Mouse (Mus musculus) forebrain, embryonic 11.5 days (tissue): ENCODE data around the gene Tmem217. TPM values are rescaled to one million over a fixed set of nuclear protein-coding genes. Genes with fewer than 3 reads are reported as not detected.

ENCODE experiments used
- ATAC-seq: fragments of 200-750 bp; cut with Nextera tagmentation; replicated peaks from 2 replicates; pipeline ENCODE4 v1.8.0; 2017; ENCODE audit warnings: moderate TSS enrichment; ENCODE audit not compliant: low FRiP score
- DNase-seq: peaks from one replicate; pipeline ENCODE4 v3.0.0-alpha.2; 2017; ENCODE audit warnings: low spot score
- H3K27ac ChIP-seq: fragments of 300-500 bp; sonication (generic); 2 replicates; pipeline ENCODE4 v1.5.1; 2014; ENCODE audit warnings: low read depth, low read length
- H3K27me3 ChIP-seq: fragments of 300-500 bp; sonication (generic); 2 replicates; pipeline ENCODE4 v1.6.1; 2014; ENCODE audit warnings: mild to moderate bottlenecking, low read length, mixed read lengths; ENCODE audit not compliant: control insufficient read depth, insufficient read depth
- H3K36me3 ChIP-seq: fragments of 300-500 bp; sonication (generic); 2 replicates; pipeline ENCODE4 v1.6.1; 2014; ENCODE audit warnings: mild to moderate bottlenecking, low read length, moderate library complexity, mixed read lengths; ENCODE audit not compliant: control insufficient read depth, insufficient read depth
- H3K4me1 ChIP-seq: fragments of 300-500 bp; sonication (generic); replicated peaks from 2 replicates; pipeline ENCODE4 v1.6.1; 2014; ENCODE audit warnings: low read length, mixed read lengths; ENCODE audit not compliant: control insufficient read depth, insufficient read depth
- H3K4me2 ChIP-seq: fragments of 300-500 bp; sonication (generic); 2 replicates; pipeline ENCODE4 v1.6.1; 2014; ENCODE audit warnings: low read depth, mild to moderate bottlenecking, low read length, moderate library complexity, mixed read lengths; ENCODE audit not compliant: severe bottlenecking
- H3K4me3 ChIP-seq: fragments of 300-500 bp; sonication (generic); 2 replicates; pipeline ENCODE4 v1.5.1; 2014; ENCODE audit warnings: low read depth, low read length
- H3K9ac ChIP-seq: fragments of 300-500 bp; sonication (generic); 2 replicates; pipeline ENCODE4 v1.6.1; 2014; ENCODE audit warnings: low read length
- H3K9me3 ChIP-seq: fragments of 300-500 bp; sonication (generic); 2 replicates; pipeline ENCODE4 v1.6.1; 2016; ENCODE audit warnings: low read length, mixed read lengths; ENCODE audit not compliant: control insufficient read depth
- WGBS: fragments of 180-500 bp; shearing (Covaris S2); extraction: QIAGEN DNeasy Blood & Tissue Kit; methylation state at CpG from one replicate; pipeline ENCODE4 v1.1.7; 2014; 5-methylcytosine and 5-hydroxymethylcytosine counted together
- microRNA-seq: library from miRNA; unstranded; fragments of <30 nt; microRNA quantifications from one replicate; pipeline ENCODE4, GENCODE M21; 2016; ENCODE audit not compliant: insufficient number of aligned reads
- polyA plus RNA-seq: library from polyadenylated mRNA; unstranded; fragments of >200 nt; fragmentation: Nextera tagmentation; extraction: Ambion mirVana; gene quantifications from 2 replicates; pipeline ENCODE4 v1.2.1, GENCODE M21; 2014

Tmem217 gene
- polyA plus RNA-seq, 1 experiment from 2014 or later: 0.71 TPM

DNA sequence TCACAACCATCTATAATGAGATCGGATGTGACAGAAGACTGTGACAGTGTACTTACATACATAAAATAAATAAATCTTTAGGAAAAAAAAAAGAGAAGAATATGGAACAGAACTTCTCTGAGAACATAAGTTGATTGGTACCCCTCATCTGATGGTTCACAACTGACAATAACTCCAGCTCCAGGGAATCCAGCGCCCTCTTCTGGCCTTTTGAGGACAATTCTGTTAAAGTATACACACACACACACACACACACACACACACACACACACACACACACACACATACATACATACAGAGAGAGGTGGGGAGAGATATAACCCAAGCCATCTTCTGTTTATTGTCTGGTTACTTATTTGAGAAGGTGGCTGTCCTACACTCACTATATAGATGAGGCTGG, 67.8 kb downstream of the Tmem217 start:
- H3K4me2 ChIP-seq: no peak overlapping the region
- 92% methylated on average over 2 of the region's 2 CpGs for WGBS
- H3K27ac ChIP-seq: no peak overlapping the region
- H3K9me3 ChIP-seq: no peaks in the 10 kb centered on the region
- ATAC-seq (no peak), DNase-seq (no peak)
- peaks cover 5% of the 10 kb centered on the region; the same call in 1 of the 2 replicates for H3K4me1 ChIP-seq
- H3K9ac ChIP-seq: no peak overlapping the region
- H3K4me3 ChIP-seq: no peak overlapping the region
- no peaks in the 10 kb centered on the region for H3K36me3 ChIP-seq
- no peaks in the 10 kb centered on the region; the same call in 1 of the 2 replicates for H3K27me3 ChIP-seq

DNA sequence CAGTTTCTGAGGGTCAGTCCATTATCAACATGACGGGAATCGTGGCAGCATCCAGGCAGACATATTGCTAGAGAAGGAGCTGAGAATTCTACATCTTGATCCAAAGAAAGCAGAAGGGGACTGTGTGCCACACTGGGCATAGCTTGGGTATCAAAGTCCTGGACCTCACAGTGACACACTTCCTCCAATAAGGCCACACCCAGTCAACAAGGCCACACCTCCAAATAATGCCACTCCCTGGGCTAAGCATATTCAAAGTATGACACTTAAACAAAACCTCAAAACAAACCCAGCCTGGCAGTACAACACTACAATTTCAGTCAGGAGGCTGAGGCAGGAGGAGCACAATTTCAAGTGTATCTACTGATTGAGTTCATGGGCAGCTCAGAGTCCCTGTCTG, 68.9 kb downstream of the Tmem217 start:
- DNase-seq (no peak), ATAC-seq (no peak)
- no peak overlapping the region for H3K4me2 ChIP-seq
- H3K4me1 ChIP-seq: no peaks in the 10 kb centered on the region
- H3K4me3 ChIP-seq: no peak overlapping the region
- H3K9me3 ChIP-seq: no peaks in the 10 kb centered on the region
- WGBS: 96% methylated on average over 2 of the region's 2 CpGs
- no peaks in the 10 kb centered on the region for H3K36me3 ChIP-seq
- no peak overlapping the region for H3K27ac ChIP-seq
- no peaks in the 10 kb centered on the region for H3K27me3 ChIP-seq
- no peak overlapping the region for H3K9ac ChIP-seq

DNA sequence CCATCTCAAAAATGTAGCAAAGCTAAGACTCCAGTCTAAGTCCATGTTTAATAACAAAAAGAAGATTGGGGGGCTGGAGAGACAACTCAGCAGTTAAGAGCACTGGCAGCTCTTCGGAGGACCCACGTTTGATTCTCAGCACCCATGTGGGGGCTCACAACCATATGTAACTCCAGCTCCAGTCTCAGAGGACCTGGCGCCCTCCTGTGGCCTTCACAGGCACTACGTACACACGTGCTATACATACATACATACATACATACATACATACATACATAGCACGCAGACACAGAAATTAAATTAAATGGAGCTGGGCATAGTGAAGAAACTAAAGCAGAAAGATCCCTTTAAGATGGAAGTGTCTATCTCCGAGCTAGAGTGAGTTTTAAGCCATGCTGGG, 69.6 kb downstream of the Tmem217 start:
- no peak overlapping the region for H3K9ac ChIP-seq

DNA sequence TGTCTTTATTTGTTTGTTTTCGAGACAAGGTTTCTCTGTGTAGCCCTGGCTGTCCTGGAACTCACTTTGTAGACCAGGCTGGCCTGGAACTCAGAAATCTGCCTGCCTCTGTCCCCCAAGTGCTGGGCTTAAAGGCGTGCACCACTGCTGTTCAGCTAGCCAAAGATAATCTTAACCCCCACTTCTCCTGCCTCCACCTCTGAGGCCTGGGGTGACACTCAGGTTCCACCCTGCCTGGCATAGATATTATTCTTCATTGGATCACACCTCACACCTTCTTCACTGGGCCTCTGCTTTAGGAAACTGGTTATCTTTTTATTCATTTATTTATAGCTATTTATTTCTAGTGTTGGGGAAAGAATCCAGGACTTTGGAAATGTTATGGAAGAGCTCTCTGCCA, 71.9 kb downstream of the Tmem217 start:
- WGBS: 85% methylated on average over 2 of the region's 2 CpGs
- H3K4me3 ChIP-seq: no peak overlapping the region
- no peaks in the 10 kb centered on the region for H3K4me1 ChIP-seq
- H3K27ac ChIP-seq: no peak overlapping the region
- DNase-seq (no peak), ATAC-seq (no peak)
- no peaks in the 10 kb centered on the region for H3K36me3 ChIP-seq
- no peak overlapping the region for H3K4me2 ChIP-seq
- H3K27me3 ChIP-seq: no peaks in the 10 kb centered on the region
- H3K9ac ChIP-seq: no peak overlapping the region
- H3K9me3 ChIP-seq: no peaks in the 10 kb centered on the region

More for the DNA sequence above, 69.6 kb downstream of the Tmem217 start:
- DNase-seq (no peak), ATAC-seq (no peak)
- H3K27me3 ChIP-seq: no peaks in the 10 kb centered on the region
- no peak overlapping the region for H3K4me2 ChIP-seq
- H3K4me1 ChIP-seq: no peaks in the 10 kb centered on the region
- WGBS: 89% methylated on average over 7 of the region's 7 CpGs
- no peaks in the 10 kb centered on the region for H3K9me3 ChIP-seq
- no peak overlapping the region for H3K27ac ChIP-seq
- H3K4me3 ChIP-seq: no peak overlapping the region
- H3K36me3 ChIP-seq: no peaks in the 10 kb centered on the region

DNA sequence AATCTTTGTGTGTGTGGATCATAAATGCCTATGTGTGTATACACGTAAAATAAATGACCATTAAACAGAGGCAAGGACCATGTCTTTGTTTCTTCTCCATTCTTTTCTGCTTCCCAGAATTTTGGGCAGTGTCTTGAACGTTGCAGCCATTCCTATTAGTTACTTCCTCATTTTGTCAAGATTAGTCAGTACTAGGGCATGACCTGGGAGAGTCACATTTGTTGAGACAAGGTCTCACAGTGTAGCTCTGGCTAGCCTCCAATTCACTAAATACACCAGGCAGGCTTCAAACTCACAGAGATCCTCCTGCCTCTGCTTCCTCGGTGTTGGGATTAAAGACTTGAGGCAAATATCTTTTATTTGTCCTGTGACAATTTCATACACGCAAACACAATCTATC, 73.9 kb downstream of the Tmem217 start:
- H3K4me3 ChIP-seq: no peak overlapping the region
- H3K36me3 ChIP-seq: no peaks in the 10 kb centered on the region
- H3K4me1 ChIP-seq: no peaks in the 10 kb centered on the region
- ATAC-seq (no peak), DNase-seq (no peak)
- no peak overlapping the region for H3K9ac ChIP-seq
- WGBS: 92% methylated on average over 4 of the region's 4 CpGs
- no peaks in the 10 kb centered on the region for H3K9me3 ChIP-seq
- H3K27ac ChIP-seq: no peak overlapping the region
- H3K27me3 ChIP-seq: no peaks in the 10 kb centered on the region
- no peak overlapping the region for H3K4me2 ChIP-seq

DNA sequence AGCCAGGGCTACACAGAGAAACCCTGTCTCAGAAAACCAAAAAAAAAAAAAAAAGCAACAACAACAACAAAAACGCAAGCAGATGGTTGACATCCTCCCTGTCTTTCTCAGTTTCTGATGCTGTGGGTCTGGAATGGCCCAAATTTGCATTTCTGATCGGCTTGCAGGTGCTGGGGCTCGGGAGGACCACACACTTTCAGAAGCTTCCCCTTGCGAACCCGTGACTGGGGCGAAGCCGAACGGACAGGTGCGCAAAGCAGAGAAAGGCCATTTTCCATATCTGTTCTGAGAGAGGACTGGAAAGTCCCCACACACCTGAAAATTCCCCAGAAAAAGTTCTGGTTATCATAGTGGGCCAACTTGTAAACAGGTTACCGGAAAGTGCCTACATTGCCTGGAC, 74.8 kb downstream of the Tmem217 start:
- H3K36me3 ChIP-seq: no peaks in the 10 kb centered on the region
- no peak for DNase-seq
- H3K27ac ChIP-seq: no peak overlapping the region
- WGBS: 89% methylated on average over 10 of the region's 10 CpGs
- no peak overlapping the region for H3K4me3 ChIP-seq
- H3K27me3 ChIP-seq: no peaks in the 10 kb centered on the region
- no peaks in the 10 kb centered on the region for H3K9me3 ChIP-seq
- ATAC-seq: no peak
- no peaks in the 10 kb centered on the region for H3K4me1 ChIP-seq
- no peak overlapping the region for H3K4me2 ChIP-seq
- H3K9ac ChIP-seq: no peak overlapping the region

DNA sequence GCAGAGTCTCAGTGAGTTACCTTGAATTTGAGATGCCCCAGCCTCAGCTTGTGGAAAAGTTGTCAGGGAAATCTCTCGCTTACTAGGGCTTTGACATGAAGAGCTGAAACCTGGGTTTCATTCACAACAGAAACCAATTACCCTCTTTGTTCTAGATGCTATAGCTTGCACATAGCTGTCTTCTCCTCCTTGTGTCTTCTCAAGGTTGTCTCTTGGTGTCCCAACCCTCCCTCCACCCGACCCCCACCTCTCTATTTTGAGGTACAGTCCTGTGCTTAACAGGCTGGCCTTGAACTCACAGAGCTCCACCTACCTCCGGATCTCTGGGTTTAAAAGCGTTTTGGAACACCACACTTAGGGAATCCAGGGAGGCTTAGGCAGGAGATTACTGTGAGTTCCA, 75.7 kb downstream of the Tmem217 start:
- Histone ChIP-seq H3K9me3 (no peaks in the 10 kb centered on the region), H3K4me2 (no peak overlapping the region), H3K4me3 (no peak overlapping the region), H3K27ac (no peak overlapping the region), H3K9ac (no peak overlapping the region), H3K36me3 (no peaks in the 10 kb centered on the region), H3K4me1 (no peaks in the 10 kb centered on the region), H3K27me3 (no peaks in the 10 kb centered on the region)
- 78% methylated on average over 4 of the region's 4 CpGs for WGBS
- DNase-seq (no peak), ATAC-seq (no peak)

Small RNA genes within 50 kb of the gene (microRNA-seq; reads per million reads assigned to microRNA genes)
- gene Mir7667: not detected

Other genes starting within 250 kb of the Tmem217 start
- gene Pi16, start 234.7 kb downstream of the Tmem217 start, polyA plus RNA-seq: 0.59 and 0.72 TPM in 2 replicates
- gene Mtch1, start 204.5 kb downstream of the Tmem217 start, polyA plus RNA-seq: 332 and 420 TPM in 2 replicates
- gene Fgd2, start 191.5 kb downstream of the Tmem217 start, polyA plus RNA-seq: 2.4 TPM in 2 replicates
- 21.1 and 22.5 TPM in 2 replicates for gene Pim1, start 61.6 kb downstream of the Tmem217 start, polyA plus RNA-seq
- not detected in 2 replicates for gene Gm17657, start 2.7 kb downstream of the Tmem217 start, polyA plus RNA-seq
- 20.9 and 21.9 TPM in 2 replicates for gene Tbc1d22b, start 2.6 kb downstream of the Tmem217 start, polyA plus RNA-seq
- gene Rnf8, start 62.4 kb upstream of the Tmem217 start, polyA plus RNA-seq: 112 and 124 TPM in 2 replicates
- 3.5 and 5.0 TPM in 2 replicates for gene Gm28043, start 62.5 kb upstream of the Tmem217 start, polyA plus RNA-seq
- 144 and 150 TPM in 2 replicates for gene Cmtr1, start 108.2 kb upstream of the Tmem217 start, polyA plus RNA-seq
- gene Ccdc167, start 164.7 kb upstream of the Tmem217 start, polyA plus RNA-seq: 13.7 and 17.0 TPM in 2 replicates